Mouse (Mus musculus) urinary bladder, postnatal 36 days (tissue): Measurements from ENCODE around the gene Rab5b.
"Not testable (repeated sequence)": the region's sequence is repeated elsewhere in the genome, so short reads cannot be mapped to it uniquely, and the experiment has no call there.

ENCODE experiments used
- DNase-seq, 2 experiments: peaks; one replicate each; pipeline ENCODE4 v3.0.0; 2022; ENCODE audit warnings: low spot score in 2 of 2, mixed read lengths in 1 of 2

Rab5b gene

DNA sequence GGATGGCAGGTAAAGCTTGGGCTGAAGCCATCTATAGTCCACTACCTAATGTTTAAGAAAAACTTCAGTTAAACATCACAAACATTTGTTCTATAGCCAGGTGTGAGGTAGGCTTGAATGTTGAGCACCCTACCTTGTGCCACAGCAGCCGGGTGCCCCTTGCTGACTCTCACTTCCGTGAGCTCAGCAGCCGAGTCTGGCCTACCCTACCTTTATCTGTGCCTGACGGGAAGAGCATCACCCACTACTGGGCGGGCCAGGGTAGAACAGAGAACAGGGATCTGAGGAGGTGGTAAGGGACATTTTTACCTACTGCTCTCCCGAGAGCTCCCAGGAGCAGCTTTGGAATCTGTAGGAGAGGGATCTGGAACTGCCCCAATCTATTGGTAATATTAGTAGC is 53.3 kb downstream of the Rab5b start:
- DNase-seq, result no peak

DNA sequence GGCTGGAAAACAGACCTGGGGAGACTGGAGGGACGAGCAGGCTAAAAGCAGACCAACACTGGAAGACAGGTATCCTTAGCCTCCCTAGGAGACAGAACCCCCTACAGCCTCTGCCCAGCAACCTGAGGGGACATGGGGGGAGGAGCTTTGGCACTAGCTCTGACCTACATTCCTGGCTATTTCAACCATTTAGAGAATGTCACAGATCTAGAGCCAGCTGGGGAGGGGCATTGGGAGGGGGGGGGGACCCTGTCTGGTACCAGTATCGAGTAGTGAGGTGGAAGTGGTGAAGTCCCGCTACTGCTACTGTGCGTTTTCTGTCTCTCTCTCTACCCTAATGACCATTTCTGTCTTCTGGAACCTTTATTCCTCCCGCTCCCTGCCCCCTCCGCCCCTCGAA is 54.2 kb downstream of the Rab5b start:
- DNase-seq, result no peak

GRCm38 (mm10) chr10:128640891-128641290 is 55.2 kb downstream of the Rab5b start:
- DNase-seq, result no peak

- no peak for DNase-seq
These were observed 56.1 kb downstream of the Rab5b start for GRCm38 (mm10) chr10:128639999-128640398.

GRCm38 (mm10) chr10:128637011-128637410 is 59.1 kb downstream of the Rab5b start:
- DNase-seq, result no peak

- no peak for DNase-seq
These were observed 59.5 kb downstream of the Rab5b start for GRCm38 (mm10) chr10:128636561-128636960.

- DNase-seq, result no peak
These were observed 60.4 kb downstream of the Rab5b start for GRCm38 (mm10) chr10:128635697-128636096.

GRCm38 (mm10) chr10:128631571-128631970 is 64.5 kb downstream of the Rab5b start:
- no peak for DNase-seq

DNA sequence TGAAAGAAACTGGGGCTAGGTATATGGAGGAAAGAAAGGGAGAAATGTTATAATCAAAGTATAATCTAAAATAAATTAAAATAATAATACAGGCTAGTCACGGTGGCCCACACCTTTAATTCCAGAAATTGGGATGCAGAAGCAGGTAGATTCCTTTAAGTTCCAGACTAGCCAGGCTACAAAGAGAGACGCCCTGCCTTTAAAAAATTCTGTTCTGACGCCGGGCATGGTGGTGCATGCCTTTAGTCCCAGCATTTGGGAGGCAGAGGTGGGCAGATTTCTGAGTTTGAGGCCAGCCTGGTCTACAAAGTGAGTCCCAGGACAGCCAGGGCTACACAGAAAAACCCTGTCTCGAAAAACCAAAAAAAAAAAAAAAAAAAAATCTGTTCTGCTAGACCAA is 65.8 kb downstream of the Rab5b start:
- not testable (repeated sequence) for DNase-seq

GRCm38 (mm10) chr10:128629746-128630145 is 66.3 kb downstream of the Rab5b start:
- DNase-seq, result no peak

- no peak for DNase-seq
These were observed 68.4 kb downstream of the Rab5b start for GRCm38 (mm10) chr10:128627398-128628317.
